Mouse (Mus musculus) fat pad, adult 2 months (tissue): ENCODE measurements at regions not wholly inside any gene's neighbourhood (a gene's known extent, or its start where the extent isn't known, plus 50 kb on each side); places are given as distances from the start of the nearest gene placed in this dataset.
"Not testable (repeated sequence)": the region's sequence is repeated elsewhere in the genome, so short reads cannot be mapped to it uniquely, and the experiment has no call there.

Experiments used
- DNase-seq: peaks from one replicate; pipeline ENCODE4 v3.0.0-alpha.2; 2011; ENCODE audit warnings: low read depth, low spot score; ENCODE audit errors: extremely low read depth

- DNase-seq: no peak
Observed at GRCm38 (mm10) chr3:21931951-21932350, 144.5 kb upstream of the Tbl1xr1 start.

GRCm38 (mm10) chr3:21932696-21933095 lies 143.8 kb upstream of the Tbl1xr1 start:
- DNase-seq: not testable (repeated sequence)

- DNase-seq: no peak
Observed at GRCm38 (mm10) chr3:21934731-21935271, 141.7 kb upstream of the Tbl1xr1 start.

GRCm38 (mm10) chr3:21935571-21936261 lies 140.7 kb upstream of the Tbl1xr1 start:
- DNase-seq: peak; percentile 69

GRCm38 (mm10) chr3:21936262-21936603 lies 140.2 kb upstream of the Tbl1xr1 start:
- DNase-seq: no peak

- no peak for DNase-seq
Observed at GRCm38 (mm10) chr3:21936616-21937015, 139.8 kb upstream of the Tbl1xr1 start.

- no peak for DNase-seq
Observed at GRCm38 (mm10) chr3:21937281-21938035, 139.0 kb upstream of the Tbl1xr1 start.

GRCm38 (mm10) chr3:21938071-21938848 lies 138.2 kb upstream of the Tbl1xr1 start:
- DNase-seq: no peak

GRCm38 (mm10) chr3:21939738-21940137 lies 136.7 kb upstream of the Tbl1xr1 start:
- no peak for DNase-seq

GRCm38 (mm10) chr3:21941596-21941995 lies 134.9 kb upstream of the Tbl1xr1 start:
- DNase-seq: no peak

GRCm38 (mm10) chr3:21942912-21943311 lies 133.5 kb upstream of the Tbl1xr1 start:
- DNase-seq: no peak

GRCm38 (mm10) chr3:21945775-21946174 lies 130.7 kb upstream of the Tbl1xr1 start:
- DNase-seq: no peak

GRCm38 (mm10) chr3:21947320-21948073 lies 129.0 kb upstream of the Tbl1xr1 start:
- DNase-seq: no peak

- DNase-seq: no peak
Observed at GRCm38 (mm10) chr3:21948074-21948659, 128.3 kb upstream of the Tbl1xr1 start.

GRCm38 (mm10) chr3:21949459-21949858 lies 127.0 kb upstream of the Tbl1xr1 start:
- no peak for DNase-seq

GRCm38 (mm10) chr3:21950571-21950970 lies 125.9 kb upstream of the Tbl1xr1 start:
- DNase-seq: no peak

GRCm38 (mm10) chr3:21951446-21952285 lies 124.8 kb upstream of the Tbl1xr1 start:
- DNase-seq: no peak

- DNase-seq: peak; percentile 36
Observed at GRCm38 (mm10) chr3:21952695-21953415, 123.6 kb upstream of the Tbl1xr1 start.

- no peak for DNase-seq
Observed at GRCm38 (mm10) chr3:21953416-21953810, 123.0 kb upstream of the Tbl1xr1 start.
